Mouse (Mus musculus) heart, embryonic 10.5 days (tissue): ENCODE results near the gene Ccdc103. TPM values are rescaled to one million over a fixed set of nuclear protein-coding genes. Genes with fewer than 3 reads are reported as not detected.

Experiments
- DNase-seq: peaks from one replicate; pipeline ENCODE4 v3.0.0-alpha.2; 2017; ENCODE audit warnings: low spot score
- H3K27ac ChIP-seq: fragments of 300-500 bp; sonication (generic); 2 replicates; pipeline ENCODE4 v1.5.1; 2016; ENCODE audit warnings: mild to moderate bottlenecking
- H3K27me3 ChIP-seq: fragments of 300-500 bp; sonication (generic); 2 replicates; pipeline ENCODE4 v1.6.1; 2016; ENCODE audit warnings: mild to moderate bottlenecking; ENCODE audit not compliant: poor library complexity, insufficient read depth, severe bottlenecking
- H3K36me3 ChIP-seq: fragments of 300-500 bp; sonication (generic); 2 replicates; pipeline ENCODE4 v1.6.1; 2016; ENCODE audit warnings: mild to moderate bottlenecking, moderate library complexity
- H3K4me1 ChIP-seq: fragments of 300-500 bp; sonication (generic); 2 replicates; pipeline ENCODE4 v1.6.1; 2016; ENCODE audit warnings: mild to moderate bottlenecking
- H3K4me3 ChIP-seq: fragments of 300-500 bp; sonication (generic); 2 replicates; pipeline ENCODE4 v1.5.1; 2016; ENCODE audit warnings: mild to moderate bottlenecking, moderate library complexity
- H3K9me3 ChIP-seq: fragments of 300-500 bp; sonication (generic); 2 replicates; pipeline ENCODE4 v1.6.1; 2016; ENCODE audit warnings: mild to moderate bottlenecking, moderate library complexity
- WGBS: fragments of 180-500 bp; shearing (Covaris S2); methylation state at CpG from one replicate; pipeline ENCODE4 v1.1.7; 2016; 5-methylcytosine and 5-hydroxymethylcytosine counted together
- polyA plus RNA-seq: library from polyadenylated mRNA; unstranded; fragments of >200 nt; fragmentation: Nextera tagmentation; extraction: Ambion mirVana; gene quantifications from 2 replicates; pipeline ENCODE4 v1.2.1, GENCODE M21; 2016

The Ccdc103 gene
- 0.62 and 0.93 TPM in 2 replicates for polyA plus RNA-seq

- Histone ChIP-seq H3K9me3 (no peaks in the 10 kb centered on the region), H3K4me3 (peak within 1 kb of the TSS; percentile 86), H3K4me1 (peaks cover 30% of the 10 kb centered on the region), H3K36me3 (peaks cover 20% of the 10 kb centered on the region), H3K27me3 (peaks cover 18% of the 10 kb centered on the region; the same call in 1 of the 2 replicates), H3K27ac (peak within 1 kb of the TSS; percentile 98)
- DNase-seq = peak; percentile 96
- WGBS = under 1% methylated on average over 62 of the region's 62 CpGs
Observed at GRCm38 (mm10) chr11:102880585-102881313, at the start of gene Ccdc103, which contains the start of gene Eftud2. Ccdc103 (plus strand) TSS chr11:102881204. Eftud2 (minus strand) TSS chr11:102880985.

GRCm38 (mm10) chr11:102832700-102833297 lies 48.2 kb upstream of the Ccdc103 start:
- DNase-seq = no peak
- H3K27ac ChIP-seq = no peak overlapping the region
- no peaks in the 10 kb centered on the region for H3K27me3 ChIP-seq

GRCm38 (mm10) chr11:102834219-102834618 lies 46.8 kb upstream of the Ccdc103 start:
- Histone ChIP-seq H3K27me3 (no peaks in the 10 kb centered on the region), H3K4me1 (peaks cover 8% of the 10 kb centered on the region; the same call in 1 of the 2 replicates), H3K36me3 (peaks cover 31% of the 10 kb centered on the region), H3K4me3 (no peak overlapping the region), H3K27ac (no peak overlapping the region), H3K9me3 (no peaks in the 10 kb centered on the region)
- 88% methylated on average over 10 of the region's 10 CpGs for WGBS
- no peak for DNase-seq

More at GRCm38 (mm10) chr11:102832700-102833297, 48.2 kb upstream of the Ccdc103 start:
- H3K4me1 ChIP-seq = peaks cover 8% of the 10 kb centered on the region; the same call in 1 of the 2 replicates
- peaks cover 17% of the 10 kb centered on the region for H3K36me3 ChIP-seq
- WGBS = 65% methylated on average over 18 of the region's 18 CpGs
- no peaks in the 10 kb centered on the region for H3K9me3 ChIP-seq
- H3K4me3 ChIP-seq = no peak overlapping the region

GRCm38 (mm10) chr11:102835549-102835948 lies 45.5 kb upstream of the Ccdc103 start, which contains the start of gene Higd1b:
Higd1b (plus strand) TSS chr11:102835849.
- no peak within 1 kb of the TSS for H3K27ac ChIP-seq
- DNase-seq = no peak
- peaks cover 8% of the 10 kb centered on the region; the same call in 1 of the 2 replicates for H3K4me1 ChIP-seq
- H3K36me3 ChIP-seq = peaks cover 44% of the 10 kb centered on the region
- H3K4me3 ChIP-seq = no peak within 1 kb of the TSS
- 79% methylated on average over 4 of the region's 4 CpGs for WGBS
- H3K27me3 ChIP-seq = no peaks in the 10 kb centered on the region
- no peaks in the 10 kb centered on the region for H3K9me3 ChIP-seq

GRCm38 (mm10) chr11:102836146-102836545 lies 44.9 kb upstream of the Ccdc103 start:
- H3K36me3 ChIP-seq = peaks cover 49% of the 10 kb centered on the region
- DNase-seq = no peak

GRCm38 (mm10) chr11:102837385-102837784 lies 43.6 kb upstream of the Ccdc103 start:
- no peaks in the 10 kb centered on the region for H3K27me3 ChIP-seq
- H3K9me3 ChIP-seq = no peaks in the 10 kb centered on the region
- no peak for DNase-seq
- no peak overlapping the region for H3K4me3 ChIP-seq
- 86% methylated on average over 1 of the region's 1 CpGs for WGBS
- no peak overlapping the region for H3K27ac ChIP-seq
- H3K36me3 ChIP-seq = peaks cover 61% of the 10 kb centered on the region
- H3K4me1 ChIP-seq = 0 out of 2 replicates have a peak, but pooled peaks cover 4% of the 10 kb centered on the region

More at GRCm38 (mm10) chr11:102836146-102836545, 44.9 kb upstream of the Ccdc103 start:
- Histone ChIP-seq H3K9me3 (no peaks in the 10 kb centered on the region), H3K4me3 (no peak overlapping the region), H3K4me1 (peaks cover 5% of the 10 kb centered on the region; the same call in 1 of the 2 replicates), H3K27ac (no peak overlapping the region), H3K27me3 (no peaks in the 10 kb centered on the region)
- 86% methylated on average over 9 of the region's 9 CpGs for WGBS

- Histone ChIP-seq H3K4me3 (no peak overlapping the region), H3K27me3 (no peaks in the 10 kb centered on the region), H3K9me3 (no peaks in the 10 kb centered on the region), H3K4me1 (no peaks in the 10 kb centered on the region), H3K27ac (no peak overlapping the region), H3K36me3 (peaks cover 69% of the 10 kb centered on the region)
- DNase-seq = no peak
- WGBS = 93% methylated on average over 2 of the region's 2 CpGs
Observed at GRCm38 (mm10) chr11:102838126-102838525, 42.9 kb upstream of the Ccdc103 start.

- Histone ChIP-seq H3K4me3 (no peak overlapping the region), H3K9me3 (no peaks in the 10 kb centered on the region), H3K27me3 (no peaks in the 10 kb centered on the region), H3K36me3 (peaks cover 74% of the 10 kb centered on the region), H3K4me1 (no peaks in the 10 kb centered on the region), H3K27ac (no peak overlapping the region)
- DNase-seq = no peak
- 87% methylated on average over 9 of the region's 9 CpGs for WGBS
Observed at GRCm38 (mm10) chr11:102838616-102839150, 42.3 kb upstream of the Ccdc103 start.

- Histone ChIP-seq H3K4me1 (no peaks in the 10 kb centered on the region), H3K27me3 (no peaks in the 10 kb centered on the region), H3K36me3 (peaks cover 100% of the 10 kb centered on the region), H3K4me3 (no peak overlapping the region), H3K27ac (no peak overlapping the region), H3K9me3 (no peaks in the 10 kb centered on the region)
- WGBS = 65% methylated on average over 10 of the region's 10 CpGs
- DNase-seq = no peak
Observed at GRCm38 (mm10) chr11:102845926-102846325, 35.1 kb upstream of the Ccdc103 start.

- H3K27me3 ChIP-seq = no peaks in the 10 kb centered on the region
- no peak overlapping the region for H3K27ac ChIP-seq
- no peak overlapping the region for H3K4me3 ChIP-seq
- 69% methylated on average over 5 of the region's 5 CpGs for WGBS
- DNase-seq = no peak
- H3K4me1 ChIP-seq = no peaks in the 10 kb centered on the region
- H3K36me3 ChIP-seq = peaks cover 98% of the 10 kb centered on the region
- H3K9me3 ChIP-seq = no peaks in the 10 kb centered on the region
Observed at GRCm38 (mm10) chr11:102851883-102852282, 29.1 kb upstream of the Ccdc103 start.

GRCm38 (mm10) chr11:102853760-102854159 lies 27.2 kb upstream of the Ccdc103 start:
- no peaks in the 10 kb centered on the region for H3K4me1 ChIP-seq
- H3K27me3 ChIP-seq = no peaks in the 10 kb centered on the region
- peaks cover 98% of the 10 kb centered on the region for H3K36me3 ChIP-seq
- H3K4me3 ChIP-seq = no peak overlapping the region
- H3K9me3 ChIP-seq = no peaks in the 10 kb centered on the region
- DNase-seq = no peak
- H3K27ac ChIP-seq = no peak overlapping the region

- Histone ChIP-seq H3K4me3 (no peak overlapping the region), H3K27ac (no peak overlapping the region), H3K9me3 (no peaks in the 10 kb centered on the region), H3K36me3 (peaks cover 98% of the 10 kb centered on the region), H3K27me3 (no peaks in the 10 kb centered on the region), H3K4me1 (no peaks in the 10 kb centered on the region)
- WGBS = 87% methylated on average over 6 of the region's 6 CpGs
- DNase-seq = no peak
Observed at GRCm38 (mm10) chr11:102855941-102856340, 25.1 kb upstream of the Ccdc103 start.

- no peaks in the 10 kb centered on the region for H3K9me3 ChIP-seq
- no peak overlapping the region for H3K4me3 ChIP-seq
- no peaks in the 10 kb centered on the region for H3K27me3 ChIP-seq
- no peaks in the 10 kb centered on the region for H3K4me1 ChIP-seq
- no peak overlapping the region for H3K27ac ChIP-seq
- H3K36me3 ChIP-seq = peaks cover 98% of the 10 kb centered on the region
- WGBS = 95% methylated on average over 11 of the region's 11 CpGs
- no peak for DNase-seq
Observed at GRCm38 (mm10) chr11:102858951-102859350, 22.1 kb upstream of the Ccdc103 start.
